Mouse (Mus musculus): ENCODE data around the gene Cpsf6.

DNA sequence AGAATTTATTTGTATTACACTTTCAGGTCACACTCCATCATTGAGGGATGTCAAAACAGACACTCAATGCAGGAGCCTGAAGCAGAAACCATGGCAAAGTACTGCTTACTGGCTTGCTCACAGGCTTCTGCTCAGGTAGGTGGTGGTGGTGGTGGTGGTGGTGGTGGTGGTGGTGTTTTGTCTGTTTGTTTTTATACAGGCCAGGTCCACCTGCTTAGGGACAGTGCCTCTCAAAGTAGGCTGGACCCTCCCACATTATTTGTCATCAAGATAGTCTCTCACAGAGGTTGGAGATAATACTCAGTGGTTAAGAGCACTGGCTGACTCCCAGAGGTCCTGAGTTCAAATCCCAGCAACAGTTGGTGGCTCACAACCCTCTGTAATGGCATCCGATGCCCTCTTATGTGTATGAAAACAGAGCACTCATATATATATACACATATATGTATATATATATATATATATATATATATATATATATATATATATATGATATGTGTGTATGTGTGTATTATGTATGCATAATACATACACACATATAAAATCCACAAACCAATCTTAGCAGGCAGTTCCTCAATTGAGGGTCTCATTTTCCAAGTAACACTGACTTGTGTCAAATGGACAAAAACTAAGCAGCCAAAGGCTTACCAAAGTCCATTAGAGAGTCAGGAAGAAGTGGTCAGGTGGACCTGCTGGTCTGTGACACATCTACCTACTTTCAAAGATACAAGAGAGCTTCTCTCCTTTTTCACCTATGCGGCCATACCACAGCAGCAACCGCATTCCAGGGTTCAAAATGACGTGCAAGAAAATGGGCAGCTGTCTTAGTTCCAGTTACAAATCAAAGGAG is 1.1 kb upstream of the Cpsf6 start:
- TF ChIP-seq CTCF (IDR thresholded peaks at IDR 0.05; ENCODE audit: borderline replicate concordance, extremely low read depth, insufficient read depth, insufficient read length) = no peak
- TF ChIP-seq POLR2A (IDR thresholded peaks at IDR 0.05; ENCODE audit: borderline replicate concordance, extremely low read depth, insufficient read depth, insufficient read length, poor library complexity, severe bottlenecking) = no peak
